Mouse (Mus musculus) lung, postnatal 0 days (tissue): Measurements from ENCODE around the gene Hdac7.

Experiments
- CTCF ChIP-seq: IDR thresholded peaks from 2 replicates; pipeline ENCODE4 v1.5.1; 2016; ENCODE audit warnings: antibody characterized with exemption, mild to moderate bottlenecking
- EP300 ChIP-seq: IDR thresholded peaks from 2 replicates; pipeline ENCODE4 v1.6.1; 2016; ENCODE audit warnings: antibody characterized with exemption, mild to moderate bottlenecking, control low read depth

DNA sequence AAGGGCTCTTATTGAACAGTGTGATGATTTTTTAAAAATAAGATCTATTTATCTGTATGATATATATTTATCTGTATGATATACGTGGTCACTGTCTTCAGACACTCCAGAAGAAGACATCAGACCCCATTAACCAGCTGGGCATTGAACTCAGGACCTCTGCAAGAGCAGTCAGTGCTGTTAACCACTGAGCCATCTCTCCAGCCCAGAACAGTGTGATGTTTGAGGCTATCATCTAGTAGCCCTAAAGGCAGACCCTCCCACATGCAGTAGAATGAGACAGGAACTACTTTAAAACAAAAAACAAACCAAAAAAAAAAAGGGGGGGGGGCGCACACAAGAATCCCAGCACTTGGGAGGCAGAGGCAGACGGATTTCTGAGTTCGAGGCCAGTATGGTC is 96.8 kb downstream of the Hdac7 start:
- no peak for TF ChIP-seq CTCF
- no peak for TF ChIP-seq EP300
